Comparison of ENCODE assay signal across 19 mouse cellular contexts in the genomic region with DNA sequence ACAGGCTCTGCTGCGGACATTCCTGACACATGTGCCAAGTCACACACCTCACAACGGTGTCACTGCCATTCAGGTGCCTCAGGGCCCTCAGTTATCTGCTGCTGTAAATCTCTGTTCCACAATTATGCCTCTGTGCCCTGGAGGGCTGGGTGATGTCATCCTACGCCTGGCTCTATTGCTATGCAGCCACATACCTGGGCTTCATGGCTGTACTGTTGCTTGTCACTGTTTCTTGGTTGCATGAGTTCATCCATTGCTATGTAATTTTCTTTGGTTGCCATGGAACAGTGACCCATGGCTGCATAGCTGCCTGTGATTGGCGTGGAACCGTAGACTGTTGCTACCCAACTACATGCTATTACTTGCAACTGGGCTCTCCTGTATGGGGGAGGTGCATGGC. TPM values are rescaled to one million over a fixed set of nuclear protein-coding genes. Genes with fewer than 3 reads are reported as not detected.
DNase-seq lines count a peak whose midpoint lies in the region; ATAC-seq lines count a peak whose summit lies in the region.
"Had no signal": no experiment of that assay in that cellular context is flagged by ENCODE, and none has a peak within 500 bp of the region (broad histone marks: within the 10 kb centered on the region; RNA-seq: fewer than 3 reads in every experiment).

No protein-coding gene starts in this region.

- no peaks in the 10 kb centered on the region for H3K36me3 ChIP-seq in hindbrain, embryonic 13.5 days
- H3K36me3 ChIP-seq in hindbrain, embryonic 14.5 days (replicated peaks; ENCODE audit: control insufficient read depth, insufficient read depth) = no peaks in the 10 kb centered on the region
- H3K36me3 ChIP-seq in limb, embryonic 15.5 days = no peaks in the 10 kb centered on the region
- no peaks in the 10 kb centered on the region for H3K36me3 ChIP-seq in limb, embryonic 10.5 days
- no peaks in the 10 kb centered on the region for H3K36me3 ChIP-seq in forebrain, embryonic 14.5 days (ENCODE audit: control insufficient read depth, insufficient read depth, low read length)
- no peaks in the 10 kb centered on the region for H3K36me3 ChIP-seq in midbrain, embryonic 15.5 days (replicated peaks)
- H3K36me3 ChIP-seq: embryonic facial prominence, embryonic 15.5 days; limb, embryonic 12.5 days; liver, embryonic 15.5 days; neural tube, embryonic 12.5 days had no signal

- no peak overlapping the region for H3K9ac ChIP-seq in hindbrain, embryonic 13.5 days
- H3K9ac ChIP-seq in hindbrain, embryonic 14.5 days = no peak overlapping the region
- H3K9ac ChIP-seq in limb, embryonic 15.5 days = no peak overlapping the region
- no peak overlapping the region for H3K9ac ChIP-seq in forebrain, embryonic 14.5 days (ENCODE audit: low read length)
- no peak overlapping the region for H3K9ac ChIP-seq in midbrain, embryonic 15.5 days
- H3K9ac ChIP-seq: embryonic facial prominence, embryonic 15.5 days; limb, embryonic 12.5 days; liver, embryonic 15.5 days; neural tube, embryonic 12.5 days had no signal

- ATAC-seq in hindbrain, embryonic 13.5 days (ENCODE audit: low FRiP score) = no peak
- ATAC-seq in hindbrain, embryonic 14.5 days (ENCODE audit: low FRiP score) = no peak
- ATAC-seq in limb, embryonic 15.5 days (ENCODE audit: insufficient number of reproducible peaks, low FRiP score, low TSS enrichment, low read depth) = 0 out of 2 replicates have a peak, but pooled peaks have one; percentile 41
- ATAC-seq in forebrain, embryonic 14.5 days = no peak
- peak; percentile 18; the same call in 1 of the 2 replicates for ATAC-seq in midbrain, embryonic 15.5 days (replicated peaks)

- no peak overlapping the region for H3K4me2 ChIP-seq in hindbrain, embryonic 13.5 days
- H3K4me2 ChIP-seq in hindbrain, embryonic 14.5 days (replicated peaks) = no peak overlapping the region
- H3K4me2 ChIP-seq in limb, embryonic 15.5 days = no peak overlapping the region
- H3K4me2 ChIP-seq in forebrain, embryonic 14.5 days (ENCODE audit: low read length) = no peak overlapping the region
- no peak overlapping the region for H3K4me2 ChIP-seq in midbrain, embryonic 15.5 days
- H3K4me2 ChIP-seq: embryonic facial prominence, embryonic 15.5 days; heart, embryonic 11.5 days; limb, embryonic 12.5 days; liver, embryonic 15.5 days; neural tube, embryonic 12.5 days had no signal

- no peak for DNase-seq in hindbrain, embryonic 14.5 days (ENCODE audit: low spot score)
- no peak for DNase-seq in limb, embryonic 10.5 days (ENCODE audit: low spot score)
- DNase-seq in forebrain, embryonic 14.5 days (ENCODE audit: low spot score) = no peak
- DNase-seq in adrenal gland, adult 18-20 months (ENCODE audit: low spot score in 2 of 2) = no peak
- no peak for DNase-seq in spleen, postnatal 10 days (ENCODE audit: low spot score in 2 of 2)
- DNase-seq: cerebellum, adult 18-20 months; gastrocnemius, postnatal 14 days; heart, postnatal 36 days; lung, postnatal 14 days; right cerebral cortex, postnatal 4 days had no signal

- H3K4me1 ChIP-seq in hindbrain, embryonic 13.5 days (replicated peaks) = peaks cover 55% of the 10 kb centered on the region
- H3K4me1 ChIP-seq in hindbrain, embryonic 14.5 days (replicated peaks; ENCODE audit: control insufficient read depth, insufficient read depth, low read length) = peaks cover 43% of the 10 kb centered on the region
- H3K4me1 ChIP-seq in limb, embryonic 15.5 days = peaks cover 4% of the 10 kb centered on the region; the same call in 1 of the 2 replicates
- peaks cover 28% of the 10 kb centered on the region for H3K4me1 ChIP-seq in limb, embryonic 10.5 days
- H3K4me1 ChIP-seq in forebrain, embryonic 14.5 days (ENCODE audit: control insufficient read depth, insufficient read depth, low read length) = peaks cover 40% of the 10 kb centered on the region
- H3K4me1 ChIP-seq in midbrain, embryonic 15.5 days = peaks cover 44% of the 10 kb centered on the region
- H3K4me1 ChIP-seq: liver, embryonic 15.5 days had no signal

- WGBS in hindbrain, embryonic 13.5 days = 65% methylated on average over 5 of the region's 5 CpGs
- 51% methylated on average over 5 of the region's 5 CpGs for WGBS in hindbrain, embryonic 14.5 days
- 54% methylated on average over 5 of the region's 5 CpGs for WGBS in limb, embryonic 15.5 days
- WGBS in limb, embryonic 10.5 days = 75% methylated on average over 5 of the region's 5 CpGs
- 78% methylated on average over 5 of the region's 5 CpGs for WGBS in forebrain, embryonic 14.5 days
- 66% methylated on average over 5 of the region's 5 CpGs for WGBS in midbrain, embryonic 15.5 days

- no peaks in the 10 kb centered on the region for H3K9me3 ChIP-seq in hindbrain, embryonic 13.5 days
- H3K9me3 ChIP-seq in hindbrain, embryonic 14.5 days (ENCODE audit: control insufficient read depth, low read length) = no peaks in the 10 kb centered on the region
- no peaks in the 10 kb centered on the region for H3K9me3 ChIP-seq in limb, embryonic 15.5 days
- no peaks in the 10 kb centered on the region for H3K9me3 ChIP-seq in limb, embryonic 10.5 days (replicated peaks)
- H3K9me3 ChIP-seq in forebrain, embryonic 14.5 days (replicated peaks; ENCODE audit: control insufficient read depth, low read length) = no peaks in the 10 kb centered on the region
- no peaks in the 10 kb centered on the region for H3K9me3 ChIP-seq in midbrain, embryonic 15.5 days
- H3K9me3 ChIP-seq: embryonic facial prominence, embryonic 15.5 days; limb, embryonic 12.5 days; liver, embryonic 15.5 days; neural tube, embryonic 12.5 days had no signal

- H3K27me3 ChIP-seq in hindbrain, embryonic 13.5 days = peaks cover 31% of the 10 kb centered on the region
- H3K27me3 ChIP-seq in hindbrain, embryonic 14.5 days (ENCODE audit: control insufficient read depth, insufficient read depth, low read length) = no peaks in the 10 kb centered on the region
- peaks cover 1% of the 10 kb centered on the region; the same call in 1 of the 2 replicates for H3K27me3 ChIP-seq in limb, embryonic 15.5 days
- peaks cover 37% of the 10 kb centered on the region for H3K27me3 ChIP-seq in limb, embryonic 10.5 days (ENCODE audit: low read depth, poor library complexity, severe bottlenecking)
- no peaks in the 10 kb centered on the region for H3K27me3 ChIP-seq in forebrain, embryonic 14.5 days (replicated peaks; ENCODE audit: control insufficient read depth, insufficient read depth, low read length)
- no peaks in the 10 kb centered on the region for H3K27me3 ChIP-seq in midbrain, embryonic 15.5 days (replicated peaks)

- peak overlapping the region; percentile 24; the same call in 1 of the 2 replicates for H3K27ac ChIP-seq in hindbrain, embryonic 13.5 days
- H3K27ac ChIP-seq in hindbrain, embryonic 14.5 days = no peak overlapping the region
- H3K27ac ChIP-seq in limb, embryonic 15.5 days = no peak overlapping the region
- no peak overlapping the region for H3K27ac ChIP-seq in limb, embryonic 10.5 days
- H3K27ac ChIP-seq in forebrain, embryonic 14.5 days (ENCODE audit: low read depth, low read length) = 0 out of 2 replicates have a peak overlapping the region, but pooled peaks have one; percentile 39
- H3K27ac ChIP-seq in midbrain, embryonic 15.5 days = peak overlapping the region; percentile 48
- H3K27ac ChIP-seq: embryonic facial prominence, embryonic 15.5 days; limb, embryonic 12.5 days; liver, embryonic 15.5 days; neural tube, embryonic 12.5 days had no signal

- no peak overlapping the region for H3K4me3 ChIP-seq in hindbrain, embryonic 13.5 days
- H3K4me3 ChIP-seq in hindbrain, embryonic 14.5 days (replicated peaks; ENCODE audit: low read length) = no peak overlapping the region
- H3K4me3 ChIP-seq in limb, embryonic 15.5 days = no peak overlapping the region
- H3K4me3 ChIP-seq in limb, embryonic 10.5 days = no peak overlapping the region
- no peak overlapping the region for H3K4me3 ChIP-seq in forebrain, embryonic 14.5 days (ENCODE audit: low read depth, low read length)
- no peak overlapping the region for H3K4me3 ChIP-seq in midbrain, embryonic 15.5 days
- H3K4me3 ChIP-seq: embryonic facial prominence, embryonic 15.5 days; limb, embryonic 12.5 days; liver, embryonic 15.5 days; neural tube, embryonic 12.5 days had no signal

RNA-seq across cellular contexts. Expression of gene Stra6, which starts 7.9 kb away (rescaled TPM):
- polyA plus RNA-seq in hindbrain, embryonic 13.5 days (2015; fragmentation: Nextera tagmentation; extraction: Ambion mirVana) = 19.1 and 20.1 TPM in 2 replicates
- polyA plus RNA-seq in hindbrain, embryonic 14.5 days (2014; fragmentation: Nextera tagmentation; extraction: Ambion mirVana) = 18.1 and 22.1 TPM in 2 replicates
- polyA plus RNA-seq in limb, embryonic 15.5 days (2015; fragmentation: Nextera tagmentation; extraction: Ambion mirVana) = 8.4 and 8.8 TPM in 2 replicates
- polyA plus RNA-seq in limb, embryonic 10.5 days (2016; fragmentation: Nextera tagmentation; extraction: Ambion mirVana) = 45.3 and 59.9 TPM in 2 replicates
- 9.9 and 11.1 TPM in 2 replicates for polyA plus RNA-seq in forebrain, embryonic 14.5 days (2014; fragmentation: Nextera tagmentation; extraction: Ambion mirVana)
- 15.0 and 15.7 TPM in 2 replicates for polyA plus RNA-seq in midbrain, embryonic 15.5 days (2015; fragmentation: Nextera tagmentation; extraction: Ambion mirVana)
- total RNA-seq in adrenal gland, adult 18-20 months (2021) = 1 to 10 TPM; 1.1 to 1.5 TPM
- total RNA-seq: common myeloid progenitor, adult 5-6 weeks had no signal

RNA-seq across cellular contexts. Expression of gene Cyp11a1, which starts 49.5 kb away (rescaled TPM):
- 0.31 and 0.57 TPM in 2 replicates for polyA plus RNA-seq in hindbrain, embryonic 13.5 days (2015; fragmentation: Nextera tagmentation; extraction: Ambion mirVana)
- polyA plus RNA-seq in hindbrain, embryonic 14.5 days (2014; fragmentation: Nextera tagmentation; extraction: Ambion mirVana) = 0.39 and 1.5 TPM in 2 replicates
- polyA plus RNA-seq in limb, embryonic 15.5 days (2015; fragmentation: Nextera tagmentation; extraction: Ambion mirVana) = 10.9 and 12.0 TPM in 2 replicates
- 0.26 TPM in 1 of 2 replicates, not detected in the other for polyA plus RNA-seq in limb, embryonic 10.5 days (2016; fragmentation: Nextera tagmentation; extraction: Ambion mirVana)
- 0.15 and 0.54 TPM in 2 replicates for polyA plus RNA-seq in forebrain, embryonic 14.5 days (2014; fragmentation: Nextera tagmentation; extraction: Ambion mirVana)
- polyA plus RNA-seq in midbrain, embryonic 15.5 days (2015; fragmentation: Nextera tagmentation; extraction: Ambion mirVana) = 0.44 and 1.1 TPM in 2 replicates
- total RNA-seq in adrenal gland, adult 18-20 months (2021) = 1,000 to 10,000 TPM; 6,431 to 6,741 TPM
- total RNA-seq: common myeloid progenitor, adult 5-6 weeks had no signal
- polyA plus RNA-seq: heart, embryonic 11.5 days; neural tube, embryonic 12.5 days had no signal

Comparison
In these comparisons a context has a peak if more than half of its experiments do, and no peak if none do; other contexts are left out.
1. H3K27ac ChIP-seq: peak in hindbrain, embryonic 13.5 days (single experiment), forebrain, embryonic 14.5 days (single experiment) and midbrain, embryonic 15.5 days (single experiment); none in hindbrain, embryonic 14.5 days (single experiment), limb, embryonic 15.5 days (single experiment) and limb, embryonic 10.5 days (single experiment).
2. ATAC-seq: peak in limb, embryonic 15.5 days (single experiment) and midbrain, embryonic 15.5 days (single experiment); none in hindbrain, embryonic 13.5 days (single experiment), hindbrain, embryonic 14.5 days (single experiment) and forebrain, embryonic 14.5 days (single experiment).